8 mouse cellular contexts compared by ENCODE assay signal in genomic region chr1:155059505-155059904, GRCm38 (mm10). TPM values are rescaled to one million over a fixed set of nuclear protein-coding genes. Genes with fewer than 3 reads are reported as not detected.
DNase-seq lines count a peak whose midpoint lies in the region; ATAC-seq and TF ChIP-seq lines count a peak whose summit lies in the region.

No protein-coding gene starts in this region.

- H3K27me3 ChIP-seq in forebrain, postnatal 0 days (ENCODE audit: insufficient read depth, low read length) = no peaks in the 10 kb centered on the region
- no peaks in the 10 kb centered on the region for H3K27me3 ChIP-seq in hindbrain, embryonic 12.5 days
- no peaks in the 10 kb centered on the region for H3K27me3 ChIP-seq in liver, postnatal 0 days (ENCODE audit: insufficient read depth, low read length)

- TF ChIP-seq CTCF in forebrain, postnatal 0 days (IDR thresholded peaks at IDR 0.05; ENCODE audit: low read depth) = no peak
- TF ChIP-seq CTCF in liver, postnatal 0 days (IDR thresholded peaks at IDR 0.05; ENCODE audit: low read depth) = peak; percentile 32; the same call in 1 of the 2 replicates

- H3K4me2 ChIP-seq in forebrain, postnatal 0 days (ENCODE audit: low read depth) = no peak overlapping the region
- H3K4me2 ChIP-seq in hindbrain, embryonic 12.5 days (replicated peaks) = no peak overlapping the region
- H3K4me2 ChIP-seq in liver, postnatal 0 days (ENCODE audit: low read depth, low read length) = peak overlapping the region; percentile 55

- peaks cover 4% of the 10 kb centered on the region; the same call in 1 of the 2 replicates for H3K4me1 ChIP-seq in forebrain, postnatal 0 days (ENCODE audit: insufficient read depth)
- peaks cover 18% of the 10 kb centered on the region for H3K4me1 ChIP-seq in hindbrain, embryonic 12.5 days
- peaks cover 43% of the 10 kb centered on the region for H3K4me1 ChIP-seq in liver, postnatal 0 days (ENCODE audit: insufficient read depth)

- H3K9me3 ChIP-seq in forebrain, postnatal 0 days (ENCODE audit: low read length) = no peaks in the 10 kb centered on the region
- no peaks in the 10 kb centered on the region for H3K9me3 ChIP-seq in hindbrain, embryonic 12.5 days (replicated peaks)
- no peaks in the 10 kb centered on the region for H3K9me3 ChIP-seq in liver, postnatal 0 days (ENCODE audit: low read length)

- peak; percentile 42 for ATAC-seq in forebrain, postnatal 0 days
- ATAC-seq in hindbrain, embryonic 12.5 days (ENCODE audit: low FRiP score) = 0 out of 2 replicates have a peak, but pooled peaks have one; percentile 26
- ATAC-seq in liver, postnatal 0 days = peak; percentile 39

- DNase-seq in adrenal gland, adult 2 months = peak; percentile 70
- no peak for DNase-seq in adrenal gland, postnatal 4 days (ENCODE audit: low spot score in 2 of 2)
- DNase-seq in CD4-positive helper T cell, adult 2 months (ENCODE audit: low read depth, low spot score) = peak; percentile 87
- DNase-seq in forebrain, postnatal 0 days = no peak
- peak; percentile 81 for DNase-seq in liver, postnatal 0 days
- DNase-seq in spleen, adult 18-20 months = peak; percentile 80 to 81
- DNase-seq in embryo, embryonic 10.5 days (ENCODE audit: low spot score) = no peak

- no peak overlapping the region for H3K9ac ChIP-seq in forebrain, postnatal 0 days
- H3K9ac ChIP-seq in hindbrain, embryonic 12.5 days = no peak overlapping the region
- H3K9ac ChIP-seq in liver, postnatal 0 days (replicated peaks) = no peak overlapping the region

- no peak overlapping the region for H3K27ac ChIP-seq in forebrain, postnatal 0 days (ENCODE audit: low read depth, low read length)
- H3K27ac ChIP-seq in hindbrain, embryonic 12.5 days = no peak overlapping the region
- peak overlapping the region; percentile 75 for H3K27ac ChIP-seq in liver, postnatal 0 days (ENCODE audit: low read depth)

- H3K4me3 ChIP-seq in forebrain, postnatal 0 days (ENCODE audit: low read depth, low read length) = no peak overlapping the region
- H3K4me3 ChIP-seq in hindbrain, embryonic 12.5 days = no peak overlapping the region
- H3K4me3 ChIP-seq in liver, postnatal 0 days (ENCODE audit: low read depth, low read length) = no peak overlapping the region

- TF ChIP-seq EP300 in liver, postnatal 0 days (IDR thresholded peaks at IDR 0.05; ENCODE audit: low read depth) = no peak

- 32% methylated on average over 14 of the region's 14 CpGs for WGBS in forebrain, postnatal 0 days
- WGBS in hindbrain, embryonic 12.5 days = 35% methylated on average over 13 of the region's 14 CpGs
- 9% methylated on average over 14 of the region's 14 CpGs for whole genome bisulfite sequencing in liver, postnatal 0 days (ENCODE audit: insufficient replicate concordance)

- H3K36me3 ChIP-seq in forebrain, postnatal 0 days (ENCODE audit: insufficient read depth) = no peaks in the 10 kb centered on the region
- H3K36me3 ChIP-seq in hindbrain, embryonic 12.5 days = no peaks in the 10 kb centered on the region
- H3K36me3 ChIP-seq in liver, postnatal 0 days (replicated peaks; ENCODE audit: insufficient read depth, low read length) = no peaks in the 10 kb centered on the region

RNA-seq across cellular contexts. Expression of gene Ier5, which starts 39.9 kb away (rescaled TPM):
- 10 to 100 TPM in 1 of 2 experiments, 1 to 10 TPM in 1; 6.3 to 10.7 TPM for total RNA-seq in adrenal gland, adult 2 months (2021)
- polyA plus RNA-seq in adrenal gland, adult 2 months (2012; rRNA removed) = 13.9 and 21.4 TPM in 2 replicates
- 10 to 100 TPM; 12.8 to 14.4 TPM for total RNA-seq in adrenal gland, postnatal 4 days (2021)
- 46.0 and 47.6 TPM in 2 replicates for total RNA-seq in forebrain, postnatal 0 days (2014; rRNA removed)
- polyA plus RNA-seq in forebrain, postnatal 0 days (2015; fragmentation: Nextera tagmentation; extraction: Ambion mirVana) = 9.4 and 11.6 TPM in 2 replicates
- polyA plus RNA-seq in hindbrain, embryonic 12.5 days (2016; fragmentation: Nextera tagmentation; extraction: Ambion mirVana) = 16.5 and 17.7 TPM in 2 replicates
- 1.5 and 3.2 TPM in 2 replicates for polyA plus RNA-seq in liver, postnatal 0 days (2015; fragmentation: Nextera tagmentation; extraction: Ambion mirVana)

Comparison
In these comparisons a context has a peak if more than half of its experiments do, and no peak if none do; other contexts are left out.
1. DNase-seq: peak in adrenal gland, adult 2 months (single experiment), CD4-positive helper T cell, adult 2 months (single experiment), liver, postnatal 0 days (single experiment) and spleen, adult 18-20 months (2 of 2); none in adrenal gland, postnatal 4 days (0 of 2), forebrain, postnatal 0 days (single experiment) and embryo, embryonic 10.5 days (single experiment).
2. Peak in every context shown above with its lines, with median percentiles within 50 percentile points of each other: ATAC-seq.